Mouse (Mus musculus): ENCODE measurements around the gene Zbtb43.

DNA sequence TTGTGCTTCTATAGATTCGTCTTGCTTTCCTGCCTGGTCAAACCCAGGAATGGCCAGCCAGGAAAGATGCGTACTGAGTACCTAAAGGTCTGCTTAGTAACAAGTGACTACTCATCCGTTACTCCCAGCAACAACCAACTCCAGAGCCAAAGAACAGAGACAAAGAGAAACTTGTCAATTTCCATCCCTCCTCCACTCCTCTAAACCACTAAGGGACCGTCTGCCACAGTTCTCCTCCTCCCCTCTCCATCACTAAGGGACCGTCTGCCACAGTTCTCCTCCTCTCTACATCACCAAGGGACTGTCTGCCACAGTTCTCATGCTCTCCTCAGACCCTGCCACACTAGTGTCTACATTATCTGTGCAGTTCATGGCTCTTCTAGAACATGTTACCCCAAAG, 3.1 kb downstream of the Zbtb43 start:
- no peak for TF ChIP-seq POLR2A (IDR thresholded peaks at IDR 0.05; ENCODE audit: borderline replicate concordance, low read depth, low read length)
- no peak for TF ChIP-seq CTCF (IDR thresholded peaks at IDR 0.05; ENCODE audit: low read depth, low read length)

All from bone marrow macrophage, adult 2 months (primary cell).